Mouse (Mus musculus) CD4-positive helper T cell, adult 2 months (primary cell): ENCODE data around the gene Lama2.

Experiments used
- DNase-seq: peaks from one replicate; pipeline ENCODE4 v3.0.0-alpha.2; 2012; ENCODE audit warnings: low read depth, missing footprints, low spot score

Gene Lama2

DNA sequence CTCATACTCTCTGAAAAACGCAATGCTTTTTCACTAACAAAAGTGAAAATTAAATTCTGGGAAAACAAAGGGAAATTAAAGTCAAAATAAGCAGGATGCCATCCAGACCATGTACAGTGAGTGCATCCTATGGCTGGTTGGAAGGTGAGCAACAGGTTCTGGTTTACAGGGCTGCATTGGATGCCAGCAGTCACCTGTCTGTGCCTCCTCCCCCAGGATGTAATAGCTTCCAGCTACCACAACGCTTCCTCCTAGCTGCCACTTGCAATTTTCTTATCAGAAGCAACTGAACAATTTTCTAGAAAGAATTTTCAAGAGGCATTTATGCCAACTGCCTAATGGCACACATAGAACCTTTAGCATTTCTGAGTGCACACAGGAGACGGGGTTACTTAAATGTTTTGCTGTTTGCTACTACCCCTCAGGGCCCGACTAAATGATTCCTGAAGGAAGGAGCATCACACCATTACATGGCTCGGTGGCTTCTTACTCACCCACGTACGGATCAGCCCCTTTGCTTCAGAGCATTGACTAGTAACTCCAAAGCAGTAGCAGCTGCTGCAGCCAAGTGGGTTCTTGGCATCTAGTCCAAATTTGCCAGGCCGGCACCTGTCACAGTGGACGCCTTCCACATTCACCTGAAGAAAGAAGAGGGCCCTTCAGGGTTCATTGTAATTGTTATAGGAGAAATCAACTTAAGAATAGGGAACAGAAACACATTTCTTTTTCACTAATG lies 430.8 kb downstream of the Lama2 start:
- DNase-seq: no peak

DNA sequence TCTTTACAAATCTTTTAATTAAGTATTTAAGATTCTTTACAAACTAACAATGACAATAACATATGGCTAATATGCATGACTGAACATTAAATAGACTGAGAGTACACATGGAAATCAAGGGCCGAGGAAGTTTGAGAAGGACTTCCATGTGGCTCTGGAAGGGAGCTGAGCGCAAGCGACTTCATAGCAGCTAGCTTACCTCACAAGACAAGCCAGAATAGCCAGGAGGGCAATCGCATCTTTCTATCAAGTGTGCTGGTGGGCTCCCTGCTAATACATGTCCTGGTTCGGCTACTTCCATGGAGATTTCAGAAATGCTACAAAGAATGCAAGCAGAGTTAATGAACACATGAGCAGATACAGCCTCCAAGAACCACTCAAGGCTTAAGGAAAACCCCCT lies 435.4 kb downstream of the Lama2 start:
- no peak for DNase-seq

DNA sequence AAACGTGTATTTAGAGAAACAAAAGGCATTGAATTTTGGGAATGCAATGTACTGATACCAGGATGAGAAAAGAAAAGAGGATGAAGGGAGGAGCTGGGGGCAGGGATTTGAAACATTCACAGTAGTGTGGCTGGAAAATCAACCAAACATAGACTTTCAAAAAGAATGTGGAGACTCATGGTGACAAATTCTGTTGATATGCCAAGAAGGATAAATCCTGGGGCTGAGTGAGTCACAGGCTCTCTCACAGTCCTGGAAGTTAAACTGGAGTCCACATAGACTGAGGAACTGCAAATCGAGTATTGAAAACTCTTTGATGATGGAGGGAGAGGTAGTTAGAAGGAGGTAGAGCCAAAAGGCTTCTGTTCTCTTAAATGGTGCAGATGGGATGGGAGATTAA lies 445.3 kb downstream of the Lama2 start:
- DNase-seq: no peak

- DNase-seq: no peak
Measured at GRCm38 (mm10) chr10:27164738-27165137, 454.8 kb downstream of the Lama2 start.

DNA sequence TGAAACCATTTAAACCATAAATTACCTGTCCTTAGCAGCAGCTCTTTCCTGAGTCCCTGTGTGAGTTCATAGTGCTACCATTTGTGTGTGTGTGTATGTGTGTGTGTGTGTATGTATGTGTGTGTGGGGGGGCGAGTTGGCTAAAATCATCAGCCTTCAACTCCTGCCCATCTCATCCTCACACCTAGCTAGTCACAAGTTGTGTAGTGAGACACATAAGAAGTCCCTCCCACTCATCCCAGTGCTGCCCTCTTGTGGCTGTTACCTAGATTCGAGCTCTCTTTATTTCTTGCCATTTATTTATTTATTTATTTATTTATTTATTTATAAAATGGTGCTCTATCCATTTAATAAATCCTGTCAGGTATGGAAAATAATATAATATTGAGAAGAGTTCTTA lies 457.2 kb downstream of the Lama2 start:
- DNase-seq: no peak

- DNase-seq: no peak
Measured at GRCm38 (mm10) chr10:27150220-27150619, 469.3 kb downstream of the Lama2 start.

DNA sequence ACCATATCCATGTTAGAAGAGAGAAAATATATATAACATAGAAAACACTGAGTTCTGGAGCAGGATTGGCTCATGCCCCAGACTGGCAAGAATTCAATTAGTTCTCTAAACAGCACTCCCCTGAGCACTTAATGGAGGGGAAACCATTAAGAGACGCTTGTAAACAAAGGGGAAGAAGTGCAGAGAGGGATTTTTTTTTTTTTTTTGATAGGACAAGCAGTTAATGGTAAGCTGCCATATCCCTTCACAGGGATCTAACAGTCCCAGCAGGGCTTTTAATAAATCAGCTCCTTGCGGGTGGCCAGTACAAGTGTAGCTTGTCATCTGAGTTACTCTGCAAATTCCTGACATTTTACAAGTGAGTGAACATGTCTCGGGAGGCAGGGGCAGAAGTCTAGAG lies 479.1 kb downstream of the Lama2 start:
- DNase-seq: no peak

DNA sequence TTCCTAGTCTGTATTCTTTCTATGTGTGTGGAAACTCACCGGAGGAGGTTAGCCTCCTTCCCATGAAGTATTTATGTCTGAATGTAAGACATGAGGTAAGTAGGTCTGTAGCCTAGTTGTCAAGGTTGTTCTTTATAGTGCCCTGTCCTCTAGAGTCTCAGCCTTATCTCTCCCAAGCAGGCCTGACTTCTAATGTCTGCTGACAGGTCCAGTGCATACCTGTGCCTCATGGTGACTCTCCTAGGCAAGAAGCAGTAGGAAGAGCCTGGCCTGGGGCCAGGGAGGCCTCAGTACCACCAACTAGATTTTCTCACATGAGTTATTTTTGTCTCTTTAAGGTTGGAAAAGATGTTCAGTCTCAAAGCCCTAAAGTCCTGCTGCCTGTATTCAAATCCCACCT lies 483.8 kb downstream of the Lama2 start:
- no peak for DNase-seq

GRCm38 (mm10) chr10:27133135-27133534 lies 486.4 kb downstream of the Lama2 start:
- DNase-seq: no peak

GRCm38 (mm10) chr10:27127454-27127853 lies 492.1 kb downstream of the Lama2 start:
- DNase-seq: no peak

DNA sequence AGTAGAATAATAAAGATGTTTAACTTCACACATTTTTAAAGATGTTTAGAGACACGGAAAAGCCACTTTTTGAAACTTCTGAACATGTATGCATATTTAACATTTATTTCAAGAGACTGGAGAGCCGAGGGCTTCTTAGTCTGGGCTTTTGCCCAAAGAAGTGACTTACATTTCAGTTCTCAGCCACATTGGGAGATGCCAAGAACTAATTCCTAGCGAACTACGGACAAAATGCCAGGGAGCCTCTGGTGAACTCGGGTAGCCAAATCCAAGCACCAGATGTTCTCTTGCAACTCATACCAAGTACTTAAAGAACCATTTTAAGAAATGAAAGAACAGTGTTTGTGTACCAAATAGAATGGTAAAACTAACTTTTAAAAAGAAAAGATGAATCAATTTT lies 495.8 kb downstream of the Lama2 start:
- no peak for DNase-seq

GRCm38 (mm10) chr10:27117815-27118214 lies 501.7 kb downstream of the Lama2 start:
- no peak for DNase-seq

DNA sequence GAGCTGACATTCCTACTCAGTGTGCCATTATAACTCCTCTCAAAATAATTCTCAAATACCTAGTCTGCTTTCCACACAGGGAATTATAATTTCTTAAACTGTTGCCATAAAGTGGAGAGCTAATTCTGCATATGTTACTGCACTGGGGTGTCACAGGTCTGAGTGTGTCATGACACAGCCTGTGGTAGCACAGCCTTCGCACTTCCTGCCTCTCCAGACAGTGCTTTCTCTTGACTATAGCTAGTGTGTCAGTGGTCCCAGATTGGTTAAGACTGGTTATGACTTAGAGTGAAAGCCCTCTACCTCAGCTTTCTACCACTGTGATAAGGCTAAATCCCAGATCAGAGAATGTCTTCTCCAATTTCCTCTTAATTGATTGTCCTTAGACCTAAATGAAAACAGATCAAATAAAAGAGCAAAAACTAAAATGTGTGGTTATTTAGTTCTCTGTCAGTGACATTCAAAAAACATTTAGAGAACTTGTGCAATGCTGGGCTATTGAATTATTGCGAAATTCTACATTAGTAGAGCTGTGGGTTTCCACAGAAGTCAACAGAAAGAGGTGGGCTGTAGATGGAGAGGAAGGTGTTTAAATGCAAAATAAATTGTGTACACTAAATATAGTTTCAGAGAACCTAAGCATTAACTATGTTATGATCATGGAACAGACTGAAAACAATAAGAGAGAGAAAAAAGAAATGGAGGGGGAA lies 502.5 kb downstream of the Lama2 start:
- DNase-seq: no peak

- DNase-seq: no peak
Measured at GRCm38 (mm10) chr10:27114131-27114530, 505.4 kb downstream of the Lama2 start.

DNA sequence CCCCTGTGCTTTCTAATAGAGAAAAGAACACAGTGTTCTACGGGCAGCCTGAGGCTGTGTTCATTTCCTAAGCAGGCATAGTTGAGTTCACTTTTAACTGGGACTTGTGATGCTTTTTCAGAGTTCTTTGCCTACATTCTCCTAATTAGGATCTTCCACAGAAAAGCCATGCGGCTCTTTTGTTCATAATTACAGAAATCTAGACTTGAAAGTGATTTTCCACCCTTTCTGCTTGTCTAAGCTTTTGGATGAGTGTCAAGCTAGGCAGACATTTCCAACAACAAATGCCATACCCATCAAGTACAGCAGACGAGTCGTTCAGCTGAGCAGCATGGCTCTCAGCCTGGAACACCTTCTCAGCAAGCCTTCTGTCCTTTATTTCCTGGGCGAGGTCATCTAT lies 515.7 kb downstream of the Lama2 start:
- no peak for DNase-seq

DNA sequence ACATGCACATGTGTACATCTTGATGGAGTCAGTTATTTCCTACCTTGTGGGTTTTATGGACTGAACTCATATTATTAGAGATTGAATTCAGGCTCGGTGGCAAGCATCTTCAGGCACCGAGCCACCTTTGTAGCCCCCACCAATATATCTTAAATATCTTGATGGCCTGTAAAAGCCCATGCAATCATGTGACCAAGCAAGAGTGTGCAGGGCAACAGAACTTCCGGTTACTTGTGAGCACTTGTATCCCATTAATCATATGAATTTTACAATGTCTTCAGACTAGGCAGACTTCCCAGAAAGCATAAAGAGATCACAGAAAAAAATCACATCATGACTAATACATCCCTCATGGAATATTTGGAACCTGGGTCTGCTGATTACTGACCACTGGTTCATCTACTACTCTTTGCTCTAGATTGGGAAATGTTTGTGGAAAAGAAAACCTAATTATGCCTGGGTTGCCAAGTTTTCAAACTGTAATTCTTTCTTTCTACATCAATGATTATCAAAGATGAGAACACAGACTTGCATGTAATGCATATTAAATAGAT lies 517.7 kb downstream of the Lama2 start:
- no peak for DNase-seq

GRCm38 (mm10) chr10:27077113-27077512 lies 542.4 kb downstream of the Lama2 start:
- no peak for DNase-seq

DNA sequence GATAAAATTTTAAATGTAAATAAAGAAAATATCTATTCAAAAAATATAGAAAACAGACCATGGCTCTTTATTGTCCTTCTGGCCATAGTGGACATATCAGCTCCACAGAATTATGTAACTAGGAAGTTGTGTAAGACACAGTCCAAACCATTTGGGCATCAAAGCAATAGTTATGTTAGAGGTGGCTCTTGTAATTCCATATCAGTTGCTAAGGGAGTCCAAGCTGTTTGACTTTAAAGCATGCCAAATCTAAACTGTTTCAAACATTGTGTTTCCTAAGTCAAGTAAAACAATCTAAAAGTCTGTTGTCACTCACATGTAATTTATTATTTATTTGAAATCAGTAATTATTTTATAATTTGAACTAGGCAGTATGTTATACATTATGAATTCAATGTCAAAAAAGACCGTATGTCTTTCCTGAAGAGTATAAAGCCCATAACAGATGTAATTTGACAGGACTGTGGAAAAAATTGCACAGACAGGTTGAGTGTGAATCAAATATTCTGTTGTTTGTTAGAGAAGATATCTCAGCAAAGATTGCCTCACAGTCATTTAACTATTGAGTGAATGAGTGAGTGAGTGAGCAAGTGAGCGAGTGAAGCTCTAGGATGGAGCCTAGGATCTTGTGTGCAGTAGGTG lies 550.6 kb downstream of the Lama2 start:
- no peak for DNase-seq

- no peak for DNase-seq
Measured at GRCm38 (mm10) chr10:27063671-27064070, 555.9 kb downstream of the Lama2 start.

- DNase-seq: no peak
Measured at GRCm38 (mm10) chr10:27054488-27054887, 565.1 kb downstream of the Lama2 start.

DNA sequence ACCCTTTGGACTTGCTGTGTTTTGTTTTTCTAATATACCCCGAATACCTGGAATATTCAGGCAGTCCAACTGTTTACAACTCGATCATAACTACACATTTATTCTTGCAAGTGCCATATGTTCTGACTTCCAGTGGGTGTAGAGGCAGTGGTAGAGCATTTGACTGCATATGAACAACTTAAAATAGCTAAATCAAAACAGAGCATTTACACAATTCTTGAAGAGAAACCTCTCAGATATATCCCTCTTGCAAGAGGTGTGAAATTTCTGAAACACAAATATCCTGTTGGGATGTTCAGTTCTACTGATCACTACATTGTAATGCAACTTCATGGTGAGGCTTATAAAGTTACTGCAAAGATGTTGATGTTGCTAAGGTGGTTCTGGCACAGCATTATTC lies 572.4 kb downstream of the Lama2 start:
- DNase-seq: no peak

- DNase-seq: no peak
Measured at GRCm38 (mm10) chr10:27041812-27042211, 577.7 kb downstream of the Lama2 start.

DNA sequence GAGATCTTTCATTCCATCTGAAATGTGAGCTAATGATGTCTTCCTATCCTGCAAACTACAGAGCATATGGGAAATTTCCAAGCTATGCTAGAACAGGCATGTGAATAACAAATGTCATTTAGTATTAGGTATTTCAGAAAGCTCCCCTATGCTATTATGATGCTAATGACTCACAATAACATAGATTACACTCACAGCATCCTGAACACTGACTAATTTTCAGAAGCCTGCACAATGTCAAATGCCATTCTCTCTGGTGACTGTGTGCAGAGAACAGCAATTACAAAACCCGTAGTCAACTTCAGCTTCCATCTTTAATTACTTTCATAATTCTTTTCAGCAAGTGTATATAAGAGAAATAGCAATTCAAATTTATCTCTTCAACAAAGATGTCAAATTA lies 596.9 kb downstream of the Lama2 start:
- no peak for DNase-seq
